Mouse (Mus musculus): ENCODE measurements around the gene Amigo2. TPM values are rescaled to one million over a fixed set of nuclear protein-coding genes. Genes with fewer than 3 reads are reported as not detected.

The Amigo2 gene
- total and polyA plus RNA-seq, 2 experiments, result 0.76 to 7.0 TPM

DNA sequence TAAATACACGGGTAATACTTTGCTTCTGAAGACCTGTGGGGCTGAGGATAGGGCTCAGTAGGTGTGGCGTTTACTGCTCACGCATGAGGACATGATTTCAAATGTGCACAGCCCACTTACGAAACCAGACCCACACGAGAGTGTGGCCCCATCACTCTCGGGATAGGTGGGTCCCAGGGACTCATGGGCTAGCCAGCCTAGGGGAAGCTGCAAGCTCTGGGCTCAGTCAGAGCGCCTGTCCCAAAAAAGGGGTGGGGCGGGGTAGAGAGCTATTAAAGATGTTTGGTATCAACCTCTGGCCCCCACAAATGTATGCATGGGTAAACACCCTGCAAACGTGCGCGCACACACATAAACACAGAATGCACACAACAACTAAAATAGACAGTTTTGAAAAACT is 9.3 kb upstream of the Amigo2 start:
- WGBS, result 91% methylated on average over 11 of the region's 11 CpGs
- no peak overlapping the region for H3K27ac ChIP-seq (replicated peaks; ENCODE audit: insufficient read depth, low read depth, low read length)
- DNase-seq (ENCODE audit: extremely low read depth, low read depth, low spot score), result no peak
- TF ChIP-seq CTCF (IDR thresholded peaks at IDR 0.05; ENCODE audit: low read depth, low read length) (no peak), POLR2A (IDR thresholded peaks at IDR 0.05; ENCODE audit: extremely low read depth, insufficient read depth, low read length) (no peak)
- H3K9ac ChIP-seq (ENCODE audit: low read depth, low read length), result no peak overlapping the region
- H3K36me3 ChIP-seq (ENCODE audit: control insufficient read depth, insufficient read depth, low read length), result no peaks in the 10 kb centered on the region
- no peaks in the 10 kb centered on the region for H3K4me1 ChIP-seq (ENCODE audit: control insufficient read depth, insufficient read depth, low read length)
- H3K27me3 ChIP-seq (ENCODE audit: control insufficient read depth, insufficient read depth, low read length), result no peaks in the 10 kb centered on the region
- H3K4me3 ChIP-seq (ENCODE audit: insufficient read depth, low read depth, low read length), result no peak overlapping the region
- H3K79me2 ChIP-seq (ENCODE audit: control insufficient read depth, insufficient read depth, low read length), result peaks cover 7% of the 10 kb centered on the region; the same call in 1 of the 2 replicates

DNA sequence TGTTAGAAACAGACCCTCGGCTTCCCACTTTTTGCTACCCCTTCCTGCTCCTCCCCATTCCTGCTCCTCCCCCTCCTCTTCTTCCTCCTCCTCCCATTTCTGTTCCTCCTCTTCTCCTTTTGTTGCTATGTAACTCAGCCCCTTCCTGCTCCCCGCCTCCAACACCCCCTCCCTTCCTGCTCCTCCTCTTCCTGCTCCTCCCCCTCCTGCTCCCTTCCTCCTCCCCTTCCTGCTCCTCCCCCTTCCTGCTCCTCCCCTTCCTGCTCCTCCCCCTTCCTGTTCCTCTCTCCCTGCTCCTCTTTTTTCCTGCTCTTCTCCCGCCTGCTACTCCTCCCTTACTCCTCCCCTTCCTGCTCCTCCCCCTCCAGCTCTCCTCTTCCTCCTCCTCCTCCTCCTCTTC is 8.7 kb upstream of the Amigo2 start:
- H3K4me3 ChIP-seq (ENCODE audit: insufficient read depth, low read depth, low read length), result no peak overlapping the region
- no peaks in the 10 kb centered on the region for H3K36me3 ChIP-seq (ENCODE audit: control insufficient read depth, insufficient read depth, low read length)
- no peaks in the 10 kb centered on the region for H3K27me3 ChIP-seq (ENCODE audit: control insufficient read depth, insufficient read depth, low read length)
- H3K27ac ChIP-seq (replicated peaks; ENCODE audit: insufficient read depth, low read depth, low read length), result no peak overlapping the region
- DNase-seq (ENCODE audit: extremely low read depth, low read depth, low spot score), result no peak
- no peak overlapping the region for H3K9ac ChIP-seq (ENCODE audit: low read depth, low read length)
- no peak for TF ChIP-seq CTCF (IDR thresholded peaks at IDR 0.05; ENCODE audit: low read depth, low read length)
- H3K79me2 ChIP-seq (ENCODE audit: control insufficient read depth, insufficient read depth, low read length), result peaks cover 8% of the 10 kb centered on the region; the same call in 1 of the 2 replicates
- WGBS, result 92% methylated on average over 3 of the region's 3 CpGs
- no peaks in the 10 kb centered on the region for H3K4me1 ChIP-seq (ENCODE audit: control insufficient read depth, insufficient read depth, low read length)

DNA sequence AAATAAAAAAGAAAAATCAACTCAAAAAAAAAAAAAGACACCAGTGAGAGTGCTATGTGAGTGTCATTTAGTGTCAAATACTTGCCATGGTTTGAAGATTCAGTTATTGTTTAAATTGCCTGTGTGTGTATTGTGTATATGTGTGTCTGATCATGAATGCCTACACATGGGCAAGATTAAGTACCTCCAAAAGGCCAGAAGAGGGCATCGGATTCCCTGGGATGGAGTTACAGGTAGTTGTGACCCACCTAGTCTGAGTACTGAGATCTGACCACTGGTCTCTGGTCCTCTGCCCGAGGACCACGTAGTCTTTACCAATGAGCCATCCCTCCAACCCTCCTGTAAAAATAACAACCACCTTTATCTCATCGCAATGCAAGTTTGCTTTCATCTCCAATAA is 7.3 kb upstream of the Amigo2 start:
- Histone ChIP-seq H3K9ac (ENCODE audit: low read depth, low read length) (no peak overlapping the region), H3K27me3 (ENCODE audit: control insufficient read depth, insufficient read depth, low read length) (no peaks in the 10 kb centered on the region), H3K4me3 (ENCODE audit: insufficient read depth, low read depth, low read length) (no peak overlapping the region), H3K36me3 (ENCODE audit: control insufficient read depth, insufficient read depth, low read length) (no peaks in the 10 kb centered on the region), H3K27ac (replicated peaks; ENCODE audit: insufficient read depth, low read depth, low read length) (no peak overlapping the region), H3K4me1 (ENCODE audit: control insufficient read depth, insufficient read depth, low read length) (no peaks in the 10 kb centered on the region), H3K79me2 (ENCODE audit: control insufficient read depth, insufficient read depth, low read length) (peaks cover 18% of the 10 kb centered on the region; the same call in 1 of the 2 replicates)
- no peak for DNase-seq (ENCODE audit: extremely low read depth, low read depth, low spot score)
- 95% methylated on average over 4 of the region's 4 CpGs for WGBS
- TF ChIP-seq POLR2A (IDR thresholded peaks at IDR 0.05; ENCODE audit: extremely low read depth, insufficient read depth, low read length) (no peak), CTCF (IDR thresholded peaks at IDR 0.05; ENCODE audit: low read depth, low read length) (peak; percentile 12; the same call in 1 of the 2 replicates)

DNA sequence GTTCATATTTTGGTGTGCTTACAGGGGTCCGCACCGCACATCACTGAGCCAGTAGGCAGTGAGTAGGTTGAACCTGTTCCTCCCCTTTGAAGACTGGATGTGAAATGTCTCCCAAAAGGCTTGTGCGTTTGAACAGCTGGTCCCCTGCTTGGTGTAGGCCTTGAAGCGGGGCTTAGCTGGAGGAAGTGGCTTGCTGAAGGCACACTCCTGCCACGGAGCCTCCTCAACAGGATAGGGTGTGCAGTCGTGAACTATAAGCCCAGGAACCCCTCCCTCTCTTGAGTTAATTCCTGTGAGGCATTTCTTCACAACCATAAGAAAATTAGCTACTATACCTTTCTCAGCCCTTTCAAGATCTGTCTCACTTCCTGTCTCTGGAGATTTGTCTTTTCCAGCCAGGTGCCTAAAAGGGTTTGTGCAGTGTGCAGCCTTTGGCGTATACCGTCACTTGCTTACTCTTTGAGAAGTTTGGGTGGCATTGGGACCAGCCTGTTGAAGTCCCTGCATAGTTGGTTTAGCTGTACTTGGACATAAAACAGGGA is 5.5 kb upstream of the Amigo2 start:
- 88% methylated on average over 8 of the region's 8 CpGs for WGBS

DNA sequence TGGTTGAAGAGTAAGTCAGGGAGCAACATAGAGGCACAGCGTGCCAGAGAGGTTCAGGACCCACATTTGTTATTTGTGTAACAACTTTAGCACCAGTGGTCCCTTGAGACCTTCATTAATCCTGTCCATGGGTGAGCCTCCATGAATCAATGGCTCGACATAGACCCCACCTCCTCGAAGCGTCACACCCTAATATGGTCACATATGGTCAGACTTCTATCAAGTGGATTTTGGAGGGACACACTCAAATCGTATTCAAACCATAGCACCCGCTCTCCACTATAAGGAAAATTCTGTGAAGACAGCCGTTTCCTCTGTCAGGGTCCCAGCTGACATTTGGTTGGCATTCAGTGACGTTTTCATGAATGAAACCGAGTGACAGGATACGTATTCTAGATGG is 2.2 kb upstream of the Amigo2 start:
- H3K27me3 ChIP-seq (ENCODE audit: control insufficient read depth, insufficient read depth, low read length), result no peaks in the 10 kb centered on the region
- WGBS, result 97% methylated on average over 10 of the region's 10 CpGs
- no peak overlapping the region for H3K9ac ChIP-seq (ENCODE audit: low read depth, low read length)
- peaks cover 21% of the 10 kb centered on the region; the same call in 1 of the 2 replicates for H3K79me2 ChIP-seq (ENCODE audit: control insufficient read depth, insufficient read depth, low read length)
- no peak for DNase-seq (ENCODE audit: extremely low read depth, low read depth, low spot score)
- no peak overlapping the region for H3K27ac ChIP-seq (replicated peaks; ENCODE audit: insufficient read depth, low read depth, low read length)
- H3K4me3 ChIP-seq (ENCODE audit: insufficient read depth, low read depth, low read length), result no peak overlapping the region
- TF ChIP-seq POLR2A (IDR thresholded peaks at IDR 0.05; ENCODE audit: extremely low read depth, insufficient read depth, low read length), result no peak
- TF ChIP-seq CTCF (IDR thresholded peaks at IDR 0.05; ENCODE audit: low read depth, low read length), result no peak
- H3K36me3 ChIP-seq (ENCODE audit: control insufficient read depth, insufficient read depth, low read length), result no peaks in the 10 kb centered on the region; the same call in 1 of the 2 replicates
- H3K4me1 ChIP-seq (ENCODE audit: control insufficient read depth, insufficient read depth, low read length), result 0 out of 2 replicates have a peak, but pooled peaks cover 2% of the 10 kb centered on the region

More for the DNA sequence above, 5.5 kb upstream of the Amigo2 start:
- no peak for DNase-seq (ENCODE audit: extremely low read depth, low read depth, low spot score)
- Histone ChIP-seq H3K79me2 (ENCODE audit: control insufficient read depth, insufficient read depth, low read length) (peaks cover 21% of the 10 kb centered on the region; the same call in 1 of the 2 replicates), H3K4me3 (ENCODE audit: insufficient read depth, low read depth, low read length) (no peak overlapping the region), H3K36me3 (ENCODE audit: control insufficient read depth, insufficient read depth, low read length) (no peaks in the 10 kb centered on the region), H3K9ac (ENCODE audit: low read depth, low read length) (no peak overlapping the region), H3K4me1 (ENCODE audit: control insufficient read depth, insufficient read depth, low read length) (0 out of 2 replicates have a peak, but pooled peaks cover 2% of the 10 kb centered on the region), H3K27ac (replicated peaks; ENCODE audit: insufficient read depth, low read depth, low read length) (no peak overlapping the region), H3K27me3 (ENCODE audit: control insufficient read depth, insufficient read depth, low read length) (no peaks in the 10 kb centered on the region)
- TF ChIP-seq CTCF (IDR thresholded peaks at IDR 0.05; ENCODE audit: low read depth, low read length) (no peak), POLR2A (IDR thresholded peaks at IDR 0.05; ENCODE audit: extremely low read depth, insufficient read depth, low read length) (no peak)

DNA sequence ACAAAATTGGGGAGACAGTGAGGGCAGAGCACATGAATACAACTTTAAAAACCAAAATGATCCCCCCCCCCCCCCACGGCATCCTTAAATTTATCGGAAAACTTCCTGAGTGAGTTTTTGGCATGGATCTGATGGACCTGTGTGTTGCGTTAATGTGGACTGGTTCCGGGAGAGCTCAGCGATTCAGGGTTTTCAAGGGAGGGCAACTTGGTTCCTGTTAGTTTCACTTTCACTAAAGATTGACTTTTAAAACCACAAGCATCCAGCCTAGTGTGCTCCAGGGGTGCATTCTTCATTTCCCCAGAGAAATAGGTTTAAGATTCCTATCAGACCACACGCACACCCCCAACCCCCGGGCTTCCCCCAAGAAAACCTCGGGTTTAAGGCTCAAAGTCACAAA is 1.2 kb upstream of the Amigo2 start:
- peak overlapping the region; percentile 83 for H3K27ac ChIP-seq (replicated peaks; ENCODE audit: insufficient read depth, low read depth, low read length)
- TF ChIP-seq CTCF (IDR thresholded peaks at IDR 0.05; ENCODE audit: low read depth, low read length) (no peak), POLR2A (IDR thresholded peaks at IDR 0.05; ENCODE audit: extremely low read depth, insufficient read depth, low read length) (no peak)
- peaks cover 16% of the 10 kb centered on the region; the same call in 1 of the 2 replicates for H3K79me2 ChIP-seq (ENCODE audit: control insufficient read depth, insufficient read depth, low read length)
- no peaks in the 10 kb centered on the region for H3K27me3 ChIP-seq (ENCODE audit: control insufficient read depth, insufficient read depth, low read length)
- H3K9ac ChIP-seq (ENCODE audit: low read depth, low read length), result peak overlapping the region; percentile 100
- DNase-seq (ENCODE audit: extremely low read depth, low read depth, low spot score), result peak; percentile 85
- peak overlapping the region; percentile 98 for H3K4me3 ChIP-seq (ENCODE audit: insufficient read depth, low read depth, low read length)
- no peaks in the 10 kb centered on the region; the same call in 1 of the 2 replicates for H3K36me3 ChIP-seq (ENCODE audit: control insufficient read depth, insufficient read depth, low read length)
- 0 out of 2 replicates have a peak, but pooled peaks cover 2% of the 10 kb centered on the region for H3K4me1 ChIP-seq (ENCODE audit: control insufficient read depth, insufficient read depth, low read length)
- 9% methylated on average over 8 of the region's 8 CpGs for WGBS

Data from liver, adult 2 months (tissue).